Mouse (Mus musculus) right cerebral cortex, postnatal 10 days (tissue): Measurements from ENCODE around the gene Atn1.

Experiments used
- DNase-seq, 2 experiments: peaks; one replicate each; pipeline ENCODE4 v3.0.0; 2021; ENCODE audit warnings: low spot score in 2 of 2

Atn1 gene

GRCm38 (mm10) chr6:124711824-124712782 lies 44.2 kb downstream of the Atn1 start, which contains the start of the genes Emg1 and Phb2:
TSS of gene Emg1 (minus strand) at chr6:124712178.
TSS of gene Phb2 (plus strand) at chr6:124712336.
- DNase-seq = peak; percentile 98 to 99

- DNase-seq = no peak
Observed at GRCm38 (mm10) chr6:124708289-124708889, 47.9 kb downstream of the Atn1 start.

GRCm38 (mm10) chr6:124706061-124706627 lies 50.2 kb downstream of the Atn1 start:
- DNase-seq = no peak

GRCm38 (mm10) chr6:124704417-124704816 lies 51.9 kb downstream of the Atn1 start:
- no peak for DNase-seq

- DNase-seq = no peak
Observed at GRCm38 (mm10) chr6:124703789-124704188, 52.5 kb downstream of the Atn1 start.

- peak; percentile 77 to 82 for DNase-seq
Observed at GRCm38 (mm10) chr6:124702784-124703103, 53.6 kb downstream of the Atn1 start.

- no peak for DNase-seq
Observed at GRCm38 (mm10) chr6:124702102-124702783, 54.1 kb downstream of the Atn1 start.

GRCm38 (mm10) chr6:124701338-124701737 lies 55.0 kb downstream of the Atn1 start:
- no peak for DNase-seq

- DNase-seq = peak; percentile 66 to 74
Observed at GRCm38 (mm10) chr6:124699962-124700610, 56.2 kb downstream of the Atn1 start.

- no peak for DNase-seq
Observed at GRCm38 (mm10) chr6:124699366-124699765, 57.0 kb downstream of the Atn1 start.

GRCm38 (mm10) chr6:124698751-124699150 lies 57.6 kb downstream of the Atn1 start:
- no peak for DNase-seq

- no peak for DNase-seq
Observed at GRCm38 (mm10) chr6:124696441-124697150, 59.7 kb downstream of the Atn1 start.

GRCm38 (mm10) chr6:124694166-124694955 lies 62.0 kb downstream of the Atn1 start:
- DNase-seq = peak; percentile 84 to 85

- DNase-seq = no peak
Observed at GRCm38 (mm10) chr6:124693243-124693981, 62.9 kb downstream of the Atn1 start.
